In the genomic region with DNA sequence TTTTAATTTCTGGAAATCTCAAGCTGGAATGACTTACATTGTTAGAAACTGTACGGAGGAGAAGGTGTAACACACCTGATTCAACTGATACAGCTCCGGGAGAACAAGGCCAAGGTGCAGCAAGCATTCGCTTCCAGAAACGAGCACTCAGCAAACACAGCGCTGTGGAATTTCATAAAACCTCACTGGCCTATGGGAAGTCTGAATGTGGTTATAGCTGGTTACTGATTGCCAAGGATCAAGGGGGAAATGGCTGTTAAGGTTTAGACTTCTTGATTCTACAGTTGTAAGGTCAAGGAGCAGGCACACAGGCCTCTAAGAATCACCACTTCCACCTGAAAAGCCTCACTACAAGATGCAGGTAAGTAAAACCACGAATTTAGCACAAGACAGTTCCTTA, we compare ENCODE assay signal across 8 mouse cellular contexts. TPM values are rescaled to one million over a fixed set of nuclear protein-coding genes. Genes with fewer than 3 reads are reported as not detected.
DNase-seq lines count a peak whose midpoint lies in the region; TF ChIP-seq lines count a peak whose summit lies in the region.

A gene (plus strand): TSS at position 224 of the 400 bp plus-strand sequence.

- no peaks in the 10 kb centered on the region for H3K36me3 ChIP-seq in liver, adult 2 months (ENCODE audit: control insufficient read depth, insufficient read depth, low read length)
- no peaks in the 10 kb centered on the region for H3K36me3 ChIP-seq in forebrain, embryonic 10.5 days (replicated peaks)
- H3K36me3 ChIP-seq in megakaryocyte, embryonic 14.5 days (replicated peaks; ENCODE audit: low read length): no peaks in the 10 kb centered on the region

- H3K4me1 ChIP-seq in liver, adult 2 months (ENCODE audit: control insufficient read depth, insufficient read depth, low read length): no peaks in the 10 kb centered on the region
- H3K4me1 ChIP-seq in forebrain, embryonic 10.5 days: no peaks in the 10 kb centered on the region
- H3K4me1 ChIP-seq in megakaryocyte, embryonic 14.5 days: peaks cover 4% of the 10 kb centered on the region

- TF ChIP-seq CTCF in liver, adult 2 months (IDR thresholded peaks at IDR 0.05; ENCODE audit: low read depth, low read length): no peak

- 64% methylated on average over 6 of the region's 6 CpGs for WGBS in liver, adult 2 months
- WGBS in forebrain, embryonic 10.5 days: 88% methylated on average over 6 of the region's 6 CpGs

- no peak within 1 kb of the TSS for H3K27ac ChIP-seq in liver, adult 2 months (replicated peaks; ENCODE audit: insufficient read depth, low read depth, low read length)
- H3K27ac ChIP-seq in forebrain, embryonic 10.5 days: no peak within 1 kb of the TSS

- no peaks in the 10 kb centered on the region for H3K79me2 ChIP-seq in liver, adult 2 months (ENCODE audit: control insufficient read depth, insufficient read depth, low read length)

- TF ChIP-seq POLR2A in liver, adult 2 months (IDR thresholded peaks at IDR 0.05; ENCODE audit: extremely low read depth, insufficient read depth, low read length): no peak

- no peak for DNase-seq in liver, adult 2 months (ENCODE audit: extremely low read depth, low read depth, low spot score)
- no peak for DNase-seq in liver
- no peak for DNase-seq in forebrain, embryonic 10.5 days (ENCODE audit: extremely low spot score, low spot score)
- no peak for DNase-seq in heart, postnatal 36 days
- no peak for DNase-seq in layer of hippocampus, postnatal 10 days (ENCODE audit: low spot score in 2 of 2)
- DNase-seq in ovary, postnatal 14 days (ENCODE audit: low spot score): no peak
- DNase-seq in right cerebral cortex, postnatal 4 days: no peak

- intact Hi-C loops in heart, postnatal 36 days (cut with DNase I): no loop called here

- no peaks in the 10 kb centered on the region for H3K27me3 ChIP-seq in liver, adult 2 months (ENCODE audit: control insufficient read depth, insufficient read depth, low read length)
- H3K27me3 ChIP-seq in forebrain, embryonic 10.5 days (ENCODE audit: poor library complexity, severe bottlenecking): no peaks in the 10 kb centered on the region
- no peaks in the 10 kb centered on the region for H3K27me3 ChIP-seq in megakaryocyte, embryonic 14.5 days (replicated peaks)

- H3K4me3 ChIP-seq in liver, adult 2 months (ENCODE audit: insufficient read depth, low read depth, low read length): no peak within 1 kb of the TSS
- no peak within 1 kb of the TSS for H3K4me3 ChIP-seq in forebrain, embryonic 10.5 days
- H3K4me3 ChIP-seq in megakaryocyte, embryonic 14.5 days (replicated peaks): no peak within 1 kb of the TSS

- no peak within 1 kb of the TSS for H3K9ac ChIP-seq in liver, adult 2 months (ENCODE audit: low read depth, low read length)

- H3K9me3 ChIP-seq in forebrain, embryonic 10.5 days: no peaks in the 10 kb centered on the region
- H3K9me3 ChIP-seq in megakaryocyte, embryonic 14.5 days: no peaks in the 10 kb centered on the region

RNA-seq across cellular contexts. Expression of the gene that starts here (rescaled TPM):
- total RNA-seq in liver, adult 2 months (2014; rRNA removed): 57.6 and 60.3 TPM in 2 replicates
- polyA plus RNA-seq in liver, adult 2 months (2012; rRNA removed): 52.6 and 58.8 TPM in 2 replicates
- polyA plus RNA-seq in forebrain, embryonic 10.5 days (2016; fragmentation: Nextera tagmentation; extraction: Ambion mirVana): 181 and 186 TPM in 2 replicates
- 10 to 100 TPM; 79.5 to 94.5 TPM for total RNA-seq in heart, postnatal 36 days (2021)
- total RNA-seq in layer of hippocampus, postnatal 10 days (2021): 100 to 1,000 TPM; 104 to 107 TPM
- polyA plus RNA-seq in megakaryocyte, embryonic 14.5 days (2012; ENCODE audit: insufficient read depth, low replicate concordance): 64.1 and 457 TPM in 2 replicates
